Mouse (Mus musculus) embryonic fibroblast, embryonic 13.5 days (primary cell): ENCODE measurements around the gene Dus3l.

Experiments used
- CTCF ChIP-seq: IDR thresholded peaks from 2 replicates; pipeline ENCODE4 v1.5.1; 2011; ENCODE audit warnings: mild to moderate bottlenecking, control low read depth, low read length, moderate library complexity, borderline replicate concordance; ENCODE audit not compliant: insufficient read depth
- POLR2A ChIP-seq: IDR thresholded peaks from 2 replicates; pipeline ENCODE4 v1.6.1; 2011; ENCODE audit warnings: low read depth, mild to moderate bottlenecking, control low read depth, low read length, moderate library complexity

GRCm38 (mm10) chr17:56768941-56769340 is 4.4 kb downstream of the Dus3l start:
- TF ChIP-seq CTCF, result no peak
- no peak for TF ChIP-seq POLR2A
